Mouse (Mus musculus) ES-Bruce4 (cell line): ENCODE data around the gene Tmem239. TPM values are rescaled to one million over a fixed set of nuclear protein-coding genes. Genes with fewer than 3 reads are reported as not detected.

Experiments
- H3K27ac ChIP-seq: 2 replicates; pipeline ENCODE4 v1.5.1; 2012; ENCODE audit warnings: low read length, inconsistent platforms; ENCODE audit not compliant: insufficient read depth
- H3K27me3 ChIP-seq: 2 replicates; pipeline ENCODE4 v1.6.1; 2012; ENCODE audit warnings: mild to moderate bottlenecking, low read length, inconsistent platforms; ENCODE audit not compliant: control insufficient read depth, poor library complexity, insufficient read depth, severe bottlenecking
- H3K36me3 ChIP-seq: 2 replicates; pipeline ENCODE4 v1.6.1; 2012; ENCODE audit warnings: inconsistent platforms, mild to moderate bottlenecking, low read length, moderate library complexity; ENCODE audit not compliant: control insufficient read depth, poor library complexity, insufficient read depth, severe bottlenecking
- H3K4me1 ChIP-seq: one replicate; pipeline ENCODE4 v1.8.1; 2011; ENCODE audit warnings: low read length; ENCODE audit not compliant: control insufficient read depth, insufficient read depth
- H3K4me3 ChIP-seq: 2 replicates; pipeline ENCODE4 v1.5.1; 2011; ENCODE audit warnings: low read depth, mild to moderate bottlenecking, low read length
- H3K9ac ChIP-seq: 2 replicates; pipeline ENCODE4 v1.6.1; 2012; ENCODE audit warnings: low read depth, mild to moderate bottlenecking, inconsistent platforms; ENCODE audit not compliant: poor library complexity, severe bottlenecking
- H3K9me3 ChIP-seq: replicated peaks from 2 replicates; pipeline ENCODE4 v1.6.1; 2012; ENCODE audit warnings: mild to moderate bottlenecking, low read length, inconsistent platforms; ENCODE audit not compliant: control insufficient read depth, poor library complexity, insufficient read depth, severe bottlenecking
- CTCF ChIP-seq: IDR thresholded peaks from one replicate; pipeline ENCODE4 v1.8.1; 2011; ENCODE audit warnings: low read depth, low read length
- EP300 ChIP-seq: IDR thresholded peaks from 2 replicates; pipeline ENCODE4 v1.6.1; 2011; ENCODE audit warnings: low read depth, low read length; ENCODE audit not compliant: insufficient read depth
- POLR2A ChIP-seq: IDR thresholded peaks from one replicate; pipeline ENCODE4 v1.8.1; 2011; ENCODE audit warnings: low read length; ENCODE audit not compliant: insufficient read depth
- polyA plus RNA-seq: library from polyadenylated mRNA; stranded (reverse); fragments of >200 nt; gene quantifications from 2 replicates; pipeline ENCODE4 v1.2.4, GENCODE M21; 2011; ENCODE audit warnings: low read depth; ENCODE audit not compliant: missing spikeins, insufficient read depth, insufficient read length

The Tmem239 gene
- polyA plus RNA-seq, 1 experiment = not detected

GRCm38 (mm10) chr2:130453421-130453820 lies 47.1 kb downstream of the Tmem239 start:
- no peaks in the 10 kb centered on the region for H3K9me3 ChIP-seq
- H3K4me1 ChIP-seq = no peaks in the 10 kb centered on the region
- no peak overlapping the region for H3K9ac ChIP-seq
- TF ChIP-seq EP300 (no peak), POLR2A (no peak), CTCF (no peak)
- H3K27me3 ChIP-seq = no peaks in the 10 kb centered on the region
- H3K4me3 ChIP-seq = no peak overlapping the region
- H3K36me3 ChIP-seq = no peaks in the 10 kb centered on the region
- H3K27ac ChIP-seq = no peak overlapping the region

GRCm38 (mm10) chr2:130454748-130455370 lies 48.6 kb downstream of the Tmem239 start:
- Histone ChIP-seq H3K9ac (no peak overlapping the region), H3K9me3 (no peaks in the 10 kb centered on the region), H3K4me1 (no peaks in the 10 kb centered on the region), H3K36me3 (no peaks in the 10 kb centered on the region), H3K27ac (no peak overlapping the region), H3K27me3 (no peaks in the 10 kb centered on the region), H3K4me3 (no peak overlapping the region)
- TF ChIP-seq CTCF (no peak), EP300 (no peak), POLR2A (no peak)

Other genes with a start within 250 kb of the Tmem239 start
- gene Snrpb, start 227.1 kb upstream of the Tmem239 start, polyA plus RNA-seq = 244 and 254 TPM in 2 replicates
- not detected in 2 replicates for gene Tmc2, start 211.3 kb upstream of the Tmem239 start, polyA plus RNA-seq
- gene Nop56, start 132.0 kb upstream of the Tmem239 start, polyA plus RNA-seq = 387 and 404 TPM in 2 replicates
- gene Idh3b, start 121.9 kb upstream of the Tmem239 start, polyA plus RNA-seq = 158 and 163 TPM in 2 replicates
- 4.8 and 5.3 TPM in 2 replicates for gene Ebf4, start 111.3 kb upstream of the Tmem239 start, polyA plus RNA-seq
- 8.1 and 10.9 TPM in 2 replicates for gene Cpxm1, start 8.9 kb upstream of the Tmem239 start, polyA plus RNA-seq
- gene Gm28372, start 1.2 kb upstream of the Tmem239 start, polyA plus RNA-seq = not detected in 2 replicates
- not detected in 2 replicates for gene 1700020A23Rik, start 1.2 kb upstream of the Tmem239 start, polyA plus RNA-seq
- 119 and 121 TPM in 2 replicates for gene Vps16, start 17.9 kb downstream of the Tmem239 start, polyA plus RNA-seq
- gene Pced1a, start 18.2 kb downstream of the Tmem239 start, polyA plus RNA-seq = 16.3 and 18.4 TPM in 2 replicates
- 72.8 and 77.6 TPM in 2 replicates for gene Ptpra, start 43.8 kb downstream of the Tmem239 start, polyA plus RNA-seq
- gene Mrps26, start 157.3 kb downstream of the Tmem239 start, polyA plus RNA-seq = 13.3 and 17.0 TPM in 2 replicates
- not detected in 2 replicates for gene Oxt, start 169.7 kb downstream of the Tmem239 start, polyA plus RNA-seq
- not detected in 2 replicates for gene Avp, start 176.1 kb downstream of the Tmem239 start, polyA plus RNA-seq
- 21.5 and 22.5 TPM in 2 replicates for gene Fastkd5, start 223.5 kb downstream of the Tmem239 start, polyA plus RNA-seq
- 10.4 and 11.6 TPM in 2 replicates for gene Ubox5, start 223.6 kb downstream of the Tmem239 start, polyA plus RNA-seq
- 2.4 and 2.8 TPM in 2 replicates for gene Lzts3, start 236.3 kb downstream of the Tmem239 start, polyA plus RNA-seq